Mouse (Mus musculus): ENCODE results near the gene Drc7.

DNA sequence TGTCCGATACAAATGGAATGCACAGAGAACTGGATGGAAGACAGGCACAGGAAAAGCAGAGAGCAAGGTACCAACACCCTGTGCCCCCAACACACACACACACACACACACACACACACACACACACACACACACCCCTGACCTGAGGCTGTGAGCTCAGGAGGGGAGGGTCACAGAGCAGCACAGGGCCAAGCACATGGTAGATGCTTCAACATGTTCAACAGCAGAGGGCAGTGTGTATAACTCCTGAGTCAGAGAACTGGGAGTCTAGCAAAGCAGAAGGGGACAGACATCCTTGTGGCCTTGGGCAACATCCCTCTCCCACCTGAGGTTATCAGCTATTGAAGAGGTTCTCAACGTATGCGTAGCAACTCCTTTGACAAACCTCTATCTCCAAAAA, 58.8 kb downstream of the Drc7 start:
- no peak for TF ChIP-seq POLR2A (IDR thresholded peaks at IDR 0.05; ENCODE audit: borderline replicate concordance, low read depth, low read length)
- TF ChIP-seq CTCF (IDR thresholded peaks at IDR 0.05; ENCODE audit: low read depth, low read length), result no peak
